11 mouse cellular contexts compared by ENCODE assay signal in genomic region chr10:8969016-8969415, GRCm38 (mm10).
DNase-seq lines count a peak whose midpoint lies in the region; ATAC-seq and TF ChIP-seq lines count a peak whose summit lies in the region.
"Had no signal": no experiment of that assay in that cellular context is flagged by ENCODE, and none has a peak within 500 bp of the region (broad histone marks: within the 10 kb centered on the region; RNA-seq: fewer than 3 reads in every experiment).

No protein-coding gene starts in this region.

- no peaks in the 10 kb centered on the region for H3K79me2 ChIP-seq in heart, adult 2 months (replicated peaks; ENCODE audit: control insufficient read depth, insufficient read depth, low read length)

- no peak for ATAC-seq in intestine, embryonic 14.5 days (replicated peaks; ENCODE audit: low FRiP score, low TSS enrichment, low read depth)
- ATAC-seq in intestine, postnatal 0 days: no peak
- ATAC-seq in neural tube, embryonic 13.5 days (ENCODE audit: low read depth): 0 out of 2 replicates have a peak, but pooled peaks have one; percentile 13
- ATAC-seq in midbrain, embryonic 14.5 days (ENCODE audit: low FRiP score, low TSS enrichment): no peak

- H3K4me2 ChIP-seq in intestine, embryonic 14.5 days (ENCODE audit: low read length): no peak overlapping the region
- no peak overlapping the region for H3K4me2 ChIP-seq in intestine, postnatal 0 days (replicated peaks; ENCODE audit: low read depth)
- no peak overlapping the region for H3K4me2 ChIP-seq in neural tube, embryonic 13.5 days
- H3K4me2 ChIP-seq in midbrain, embryonic 14.5 days (ENCODE audit: low read length): no peak overlapping the region
- H3K4me2 ChIP-seq: limb, embryonic 12.5 days had no signal

- TF ChIP-seq POLR2A in heart, adult 2 months (IDR thresholded peaks at IDR 0.05; ENCODE audit: insufficient read depth, low read depth, low read length): no peak

- peaks cover 9% of the 10 kb centered on the region for H3K4me1 ChIP-seq in heart, adult 2 months (ENCODE audit: control insufficient read depth, insufficient read depth, low read length)
- H3K4me1 ChIP-seq in intestine, embryonic 14.5 days (replicated peaks; ENCODE audit: control insufficient read depth, insufficient read depth, low read length): peaks cover 36% of the 10 kb centered on the region
- 0 out of 2 replicates have a peak, but pooled peaks cover 4% of the 10 kb centered on the region for H3K4me1 ChIP-seq in intestine, postnatal 0 days (replicated peaks; ENCODE audit: control insufficient read depth, insufficient read depth, low read length)
- H3K4me1 ChIP-seq in neural tube, embryonic 13.5 days (replicated peaks): peaks cover 15% of the 10 kb centered on the region
- H3K4me1 ChIP-seq in midbrain, embryonic 14.5 days (ENCODE audit: control insufficient read depth, insufficient read depth, low read length): peaks cover 13% of the 10 kb centered on the region

- no peaks in the 10 kb centered on the region for H3K36me3 ChIP-seq in heart, adult 2 months (ENCODE audit: control insufficient read depth, insufficient read depth, low read length)
- no peaks in the 10 kb centered on the region for H3K36me3 ChIP-seq in intestine, embryonic 14.5 days (ENCODE audit: control insufficient read depth, insufficient read depth, low read length)
- H3K36me3 ChIP-seq in intestine, postnatal 0 days (ENCODE audit: control insufficient read depth, insufficient read depth): no peaks in the 10 kb centered on the region
- no peaks in the 10 kb centered on the region for H3K36me3 ChIP-seq in neural tube, embryonic 13.5 days
- no peaks in the 10 kb centered on the region for H3K36me3 ChIP-seq in midbrain, embryonic 14.5 days (ENCODE audit: control insufficient read depth, insufficient read depth, low read length)
- H3K36me3 ChIP-seq: limb, embryonic 12.5 days had no signal

- H3K27ac ChIP-seq in heart, adult 2 months: peak overlapping the region; percentile 42
- peak overlapping the region; percentile 69 for H3K27ac ChIP-seq in intestine, embryonic 14.5 days (ENCODE audit: low read depth)
- no peak overlapping the region for H3K27ac ChIP-seq in intestine, postnatal 0 days (ENCODE audit: low read depth, low read length)
- H3K27ac ChIP-seq in neural tube, embryonic 13.5 days (replicated peaks): 0 out of 2 replicates have a peak overlapping the region, but pooled peaks have one; percentile 42
- no peak overlapping the region for H3K27ac ChIP-seq in midbrain, embryonic 14.5 days (replicated peaks; ENCODE audit: low read depth, low read length)
- H3K27ac ChIP-seq: left cerebral cortex, adult 2 months had no signal

- H3K27me3 ChIP-seq in heart, adult 2 months (ENCODE audit: control insufficient read depth, insufficient read depth, low read length): no peaks in the 10 kb centered on the region
- H3K27me3 ChIP-seq in intestine, embryonic 14.5 days (replicated peaks; ENCODE audit: control insufficient read depth, insufficient read depth, low read length): no peaks in the 10 kb centered on the region
- no peaks in the 10 kb centered on the region for H3K27me3 ChIP-seq in intestine, postnatal 0 days (replicated peaks; ENCODE audit: control insufficient read depth, insufficient read depth, low read length)
- H3K27me3 ChIP-seq in neural tube, embryonic 13.5 days: no peaks in the 10 kb centered on the region
- no peaks in the 10 kb centered on the region for H3K27me3 ChIP-seq in midbrain, embryonic 14.5 days (ENCODE audit: control insufficient read depth, insufficient read depth, low read length)
- H3K27me3 ChIP-seq: limb, embryonic 12.5 days had no signal

- no peak overlapping the region for H3K9ac ChIP-seq in heart, adult 2 months (ENCODE audit: low read depth, low read length)
- H3K9ac ChIP-seq in intestine, embryonic 14.5 days (ENCODE audit: low read length): no peak overlapping the region
- H3K9ac ChIP-seq in intestine, postnatal 0 days (ENCODE audit: low read depth, low read length): no peak overlapping the region
- no peak overlapping the region for H3K9ac ChIP-seq in neural tube, embryonic 13.5 days
- no peak overlapping the region for H3K9ac ChIP-seq in midbrain, embryonic 14.5 days (replicated peaks; ENCODE audit: low read length)
- H3K9ac ChIP-seq: limb, embryonic 12.5 days had no signal

- TF ChIP-seq EP300 in heart, adult 2 months (IDR thresholded peaks at IDR 0.05; ENCODE audit: insufficient read depth, low read depth, low read length): no peak

- TF ChIP-seq CTCF in heart, adult 2 months (IDR thresholded peaks at IDR 0.05): no peak
- TF ChIP-seq CTCF in intestine, postnatal 0 days (IDR thresholded peaks at IDR 0.05; ENCODE audit: low read depth): no peak

- no peak overlapping the region for H3K4me3 ChIP-seq in heart, adult 2 months
- H3K4me3 ChIP-seq in intestine, embryonic 14.5 days (ENCODE audit: low read depth, low read length): no peak overlapping the region
- no peak overlapping the region for H3K4me3 ChIP-seq in intestine, postnatal 0 days (ENCODE audit: low read depth, low read length)
- no peak overlapping the region for H3K4me3 ChIP-seq in neural tube, embryonic 13.5 days
- H3K4me3 ChIP-seq in midbrain, embryonic 14.5 days (replicated peaks; ENCODE audit: low read depth, low read length): no peak overlapping the region
- H3K4me3 ChIP-seq: left cerebral cortex, adult 2 months; limb, embryonic 12.5 days had no signal

- DNase-seq in heart, adult 2 months: no peak
- no peak for DNase-seq in heart, adult 18-20 months
- no peak for DNase-seq in intestine, embryonic 14.5 days (ENCODE audit: low spot score)
- no peak for DNase-seq in neural tube, embryonic 10.5 days (ENCODE audit: extremely low spot score, low spot score)
- DNase-seq in midbrain, embryonic 14.5 days: no peak
- DNase-seq: spleen, adult 18-20 months; thymus, postnatal 25 days had no signal

- no peaks in the 10 kb centered on the region for H3K9me3 ChIP-seq in intestine, embryonic 14.5 days (ENCODE audit: control insufficient read depth, low read length)
- no peaks in the 10 kb centered on the region for H3K9me3 ChIP-seq in intestine, postnatal 0 days (ENCODE audit: control insufficient read depth)
- H3K9me3 ChIP-seq in neural tube, embryonic 13.5 days: no peaks in the 10 kb centered on the region
- no peaks in the 10 kb centered on the region for H3K9me3 ChIP-seq in midbrain, embryonic 14.5 days (ENCODE audit: control insufficient read depth, low read length)
- H3K9me3 ChIP-seq: limb, embryonic 12.5 days had no signal

- 74% methylated on average over 5 of the region's 5 CpGs for WGBS in heart, adult 2 months
- WGBS in intestine, embryonic 14.5 days: 52% methylated on average over 5 of the region's 5 CpGs
- 63% methylated on average over 5 of the region's 5 CpGs for WGBS in intestine, postnatal 0 days
- WGBS in neural tube, embryonic 13.5 days: 85% methylated on average over 5 of the region's 5 CpGs
- 72% methylated on average over 5 of the region's 5 CpGs for WGBS in midbrain, embryonic 14.5 days

- intact Hi-C loops in heart, adult 2 months (cut with DNase I): no loop called here

Comparison
In these comparisons a context has a peak if more than half of its experiments do, and no peak if none do; other contexts are left out.
1. H3K27ac ChIP-seq: peak in heart, adult 2 months (single experiment), intestine, embryonic 14.5 days (single experiment) and neural tube, embryonic 13.5 days (single experiment); none in intestine, postnatal 0 days (single experiment) and midbrain, embryonic 14.5 days (single experiment).